Mouse (Mus musculus) hindlimb bud, embryonic 11.5 days (tissue): Measurements from ENCODE around the gene Isg20.
A peak's percentile ranks its signal among the peaks of the same experiment; 100 is the strongest.

ENCODE experiments used
- DNase-seq: peaks from one replicate; pipeline ENCODE4 v3.0.0-alpha.2; 2012; ENCODE audit warnings: low read depth, low spot score; ENCODE audit errors: extremely low spot score

Isg20 gene

DNA sequence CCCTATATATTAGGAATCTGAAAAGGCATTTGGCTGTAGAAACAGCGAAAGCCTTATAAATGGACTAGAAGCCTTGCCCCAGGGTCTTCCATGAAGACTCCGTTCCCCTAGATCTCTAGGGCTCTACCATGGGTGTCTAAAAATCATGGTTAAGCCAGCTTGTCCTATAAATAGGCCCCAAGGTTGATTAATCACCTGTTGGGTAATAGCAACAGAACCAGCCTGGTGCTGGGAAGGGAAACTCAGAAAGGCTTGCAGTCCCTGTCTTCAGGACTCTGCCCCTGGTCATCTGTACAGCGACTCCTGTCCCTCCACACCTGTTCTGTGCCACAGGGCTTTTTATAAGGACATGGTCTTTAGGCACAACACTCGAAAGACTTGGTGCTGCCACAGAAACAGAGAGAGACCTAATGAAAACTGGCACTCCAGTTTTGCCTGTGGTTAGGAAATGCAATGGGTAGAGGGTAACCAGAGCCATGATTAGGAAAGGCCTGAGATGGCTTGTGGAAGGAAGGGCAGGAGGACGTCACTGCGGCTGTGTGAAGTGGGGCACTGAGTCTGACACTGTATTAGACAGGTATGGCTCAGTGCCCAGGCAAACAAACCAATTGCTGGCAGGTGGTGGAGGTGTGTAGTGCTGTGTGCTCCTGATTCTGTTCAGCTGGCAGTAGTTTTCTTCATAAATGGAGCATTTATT, 9.9 kb upstream of the Isg20 start:
- DNase-seq: no peak

- DNase-seq: no peak
These were observed 9.0 kb upstream of the Isg20 start for GRCm38 (mm10) chr7:78904175-78904574.

DNA sequence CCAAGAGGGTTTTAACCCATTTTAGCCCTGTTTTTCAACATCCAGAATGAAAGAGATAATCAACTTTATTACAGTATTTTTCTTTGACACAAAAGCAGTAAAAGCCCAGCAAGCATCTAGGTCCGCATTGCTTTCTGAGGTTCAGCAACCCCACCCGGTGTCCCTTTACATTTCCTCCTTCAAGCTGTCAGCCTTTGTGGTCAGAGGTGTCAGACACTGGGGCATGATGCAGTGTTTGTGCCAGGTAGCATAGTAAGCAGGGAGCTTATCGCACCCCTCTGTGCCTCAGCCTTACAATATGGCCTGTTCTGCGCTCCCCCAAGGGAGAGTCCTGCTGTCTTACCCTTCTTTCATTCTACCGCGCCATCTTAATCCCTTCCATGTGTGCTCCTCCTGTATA, 4.2 kb upstream of the Isg20 start:
- no peak for DNase-seq

DNA sequence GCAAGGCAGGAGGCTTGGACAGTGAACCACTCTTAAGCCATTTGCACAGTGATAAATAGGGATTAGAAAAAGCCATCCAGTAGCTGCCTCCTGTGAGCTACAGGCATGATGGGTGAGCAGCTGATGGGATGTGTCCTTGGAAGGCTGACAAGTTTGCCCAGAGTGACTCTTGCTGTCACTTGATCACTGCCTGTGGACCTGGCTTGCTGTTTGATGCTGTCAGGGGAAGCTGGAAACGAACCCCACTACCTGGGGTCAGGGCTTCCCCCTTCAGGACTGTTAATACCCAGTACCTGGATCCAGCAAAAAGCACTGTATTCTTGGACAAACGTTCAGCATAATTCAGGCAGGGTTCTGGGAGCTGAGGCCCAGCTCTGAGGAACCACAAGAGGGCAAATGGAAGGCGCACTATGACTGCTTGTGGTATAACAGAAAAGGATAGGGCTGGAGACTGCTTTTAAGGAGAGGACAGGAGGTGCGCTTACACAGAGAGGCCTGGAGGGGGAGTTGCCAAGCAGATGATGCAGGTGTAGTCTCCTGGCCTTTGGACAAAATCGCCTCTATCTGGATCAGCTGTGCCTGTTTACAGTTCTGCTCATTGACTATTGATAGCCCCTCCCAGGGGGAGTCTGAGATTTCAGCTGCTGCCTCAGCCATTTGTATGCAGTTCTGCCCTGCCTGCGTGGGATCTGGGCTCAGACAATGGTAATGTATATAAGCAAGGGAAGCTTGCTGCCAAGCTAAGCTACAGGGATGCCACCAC, 2.7 kb upstream of the Isg20 start:
- DNase-seq: no peak

DNA sequence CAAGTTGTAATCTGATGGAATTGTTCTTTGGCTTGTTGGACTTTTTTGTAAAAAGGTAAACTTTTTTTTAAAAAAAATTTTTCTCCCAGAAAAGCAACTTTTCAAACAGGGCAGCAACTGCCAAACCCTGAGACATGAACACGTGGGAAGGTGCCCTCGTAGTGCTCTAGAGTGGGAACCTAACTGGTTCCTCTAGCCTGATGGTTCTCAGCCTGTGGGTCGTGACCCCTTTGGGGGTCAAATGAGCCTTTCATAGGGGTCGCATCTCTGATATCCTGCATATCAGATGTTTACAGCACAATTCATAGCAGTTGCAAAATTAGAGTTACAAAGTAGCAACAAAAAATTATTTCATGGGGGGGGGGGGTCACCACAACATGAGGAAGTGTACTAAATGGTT, 2.0 kb upstream of the Isg20 start:
- no peak for DNase-seq

DNA sequence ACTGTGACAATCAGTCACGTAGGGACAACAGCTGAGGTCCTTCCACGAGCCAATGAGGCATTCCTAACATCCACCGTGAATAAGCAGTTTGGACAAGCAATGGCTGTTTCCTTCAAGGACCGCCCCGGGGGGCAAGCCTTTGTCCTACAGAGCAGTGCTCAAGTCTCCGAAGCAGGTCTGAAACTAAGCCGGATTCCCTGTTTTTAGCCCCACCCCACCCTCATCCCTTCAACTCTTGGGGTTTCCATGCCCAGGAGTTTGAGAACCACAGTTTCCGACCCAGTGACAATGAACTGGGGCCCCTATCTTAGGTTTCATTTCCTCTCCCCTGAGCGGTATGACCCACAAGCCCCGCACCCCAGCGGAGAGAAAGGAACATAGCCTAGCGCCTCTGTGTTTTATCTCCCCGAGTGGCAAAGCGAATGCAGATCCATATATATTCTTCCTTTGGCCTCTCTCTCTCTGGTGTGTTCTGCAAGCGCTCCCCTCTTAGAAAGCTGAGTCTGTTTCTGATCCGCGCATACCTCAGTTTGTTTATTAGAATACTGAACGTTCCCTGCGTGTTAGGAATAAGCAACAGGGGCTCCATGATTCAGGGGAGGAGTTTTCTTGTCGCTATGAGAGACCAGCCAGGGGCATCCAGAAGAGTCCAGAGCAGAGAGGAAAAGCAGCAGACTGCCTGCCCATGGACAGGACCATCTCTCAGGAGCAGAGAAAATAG, 811 bp upstream of the Isg20 start:
- DNase-seq: no peak

- no peak for DNase-seq
These were observed 673 bp downstream of the Isg20 start for GRCm38 (mm10) chr7:78913649-78914544.

- DNase-seq: no peak
These were observed 1.3 kb downstream of the Isg20 start for GRCm38 (mm10) chr7:78914545-78914845.

- DNase-seq: no peak
These were observed 1.8 kb downstream of the Isg20 start for GRCm38 (mm10) chr7:78914896-78915510.

- DNase-seq: no peak
These were observed 5.5 kb downstream of the Isg20 start for GRCm38 (mm10) chr7:78918686-78919085.

DNA sequence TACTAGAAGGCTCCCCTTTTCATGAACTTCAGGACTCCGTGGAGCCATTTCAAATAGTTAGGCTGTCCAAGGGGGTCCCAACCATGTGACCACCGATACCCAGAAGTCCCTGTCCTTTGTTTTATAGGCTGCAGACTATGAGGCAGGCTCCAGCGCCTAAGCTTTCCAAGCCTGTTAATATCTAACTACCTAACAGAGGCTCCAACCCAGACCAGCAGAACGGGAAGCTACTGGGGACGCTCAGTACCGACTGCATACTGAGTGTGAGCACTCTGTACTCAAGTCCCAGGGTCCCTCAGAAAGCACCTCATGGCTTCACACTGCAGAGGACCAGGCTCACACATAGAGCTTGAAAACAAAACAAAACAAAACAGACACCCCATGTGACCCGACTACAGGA, 9.3 kb downstream of the Isg20 start:
- DNase-seq: no peak

DNA sequence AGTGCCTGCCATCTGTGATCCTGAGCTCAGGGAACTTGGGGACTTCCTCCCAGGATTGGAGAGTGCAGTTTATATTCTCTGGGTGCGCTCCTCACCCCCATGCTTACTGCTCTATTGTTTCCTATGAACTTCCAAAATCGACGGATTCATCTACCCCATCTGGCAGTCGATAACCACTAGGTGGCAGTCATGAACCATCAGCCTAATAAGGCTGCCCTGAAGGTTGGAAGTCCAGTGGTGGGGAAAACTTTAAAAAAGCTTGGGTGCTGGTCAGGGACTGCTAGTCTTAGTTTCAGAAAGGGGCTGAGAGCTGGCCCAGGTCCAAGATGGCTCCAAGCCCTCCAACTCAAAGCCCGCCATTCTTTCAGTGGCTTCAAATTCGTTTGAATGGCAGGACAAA, 11.1 kb downstream of the Isg20 start:
- DNase-seq: peak; percentile 81

DNA sequence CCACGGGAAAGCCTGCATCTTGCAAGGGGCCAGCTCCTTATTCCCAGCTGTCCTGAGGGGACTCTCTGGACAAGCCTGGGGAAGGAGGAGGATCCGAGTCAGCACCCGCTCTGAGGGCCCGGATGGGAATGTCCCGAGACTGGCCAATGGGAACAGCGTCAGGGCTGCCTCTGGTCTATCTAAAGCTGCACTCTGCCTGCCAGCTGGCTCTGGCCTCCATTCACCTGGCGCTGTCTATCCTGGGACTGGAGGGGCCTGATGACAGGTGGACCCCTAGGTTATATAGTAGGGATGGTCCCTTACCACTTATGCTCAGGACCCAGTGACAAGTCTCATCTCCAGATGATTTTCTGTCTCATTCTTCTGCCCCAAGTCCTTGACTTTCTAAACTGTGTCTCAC, 11.6 kb downstream of the Isg20 start:
- DNase-seq: no peak

GRCm38 (mm10) chr7:78925680-78926079, 12.5 kb downstream of the Isg20 start:
- DNase-seq: no peak

GRCm38 (mm10) chr7:78926156-78926555, 12.9 kb downstream of the Isg20 start:
- no peak for DNase-seq

DNA sequence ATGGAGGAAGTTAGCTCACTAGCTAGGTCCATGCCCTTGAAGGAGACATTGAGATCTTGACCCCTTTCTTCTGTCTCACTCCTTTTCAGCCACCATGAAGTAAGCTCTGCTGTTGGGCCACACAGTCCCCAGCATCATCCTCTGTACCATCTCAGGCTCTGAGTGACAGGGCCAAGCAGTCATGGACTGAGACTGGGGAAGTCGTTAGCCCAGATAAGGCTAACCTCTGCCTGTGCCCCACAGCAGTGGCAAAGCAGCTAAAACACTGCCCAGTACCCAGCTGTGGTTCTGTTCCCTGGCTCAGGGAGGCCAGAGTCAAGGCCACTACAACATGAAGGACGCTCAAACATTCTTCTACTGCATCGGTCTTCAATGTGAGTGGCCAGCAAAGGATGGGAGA, 14.0 kb downstream of the Isg20 start:
- no peak for DNase-seq

GRCm38 (mm10) chr7:78938957-78939602, 25.9 kb downstream of the Isg20 start:
- no peak for DNase-seq

DNA sequence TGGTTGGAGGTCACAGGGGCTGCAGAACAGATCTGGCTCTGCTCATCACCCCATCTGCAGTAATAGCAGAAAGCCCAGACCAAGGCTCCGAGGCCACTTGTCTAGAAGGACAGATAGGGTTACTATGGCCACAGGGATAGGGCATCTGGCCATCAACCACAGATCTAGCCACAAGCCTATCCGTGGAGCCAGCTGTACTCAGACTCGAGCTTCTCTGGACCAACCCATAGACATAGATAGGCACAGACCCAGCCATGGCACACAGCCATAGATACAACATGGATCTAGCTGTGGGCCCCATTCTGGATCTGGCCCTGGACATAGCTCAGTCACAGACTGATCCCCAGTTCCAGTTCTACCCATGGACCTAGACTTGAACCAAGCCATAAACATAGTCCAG, 27.7 kb downstream of the Isg20 start:
- no peak for DNase-seq

DNA sequence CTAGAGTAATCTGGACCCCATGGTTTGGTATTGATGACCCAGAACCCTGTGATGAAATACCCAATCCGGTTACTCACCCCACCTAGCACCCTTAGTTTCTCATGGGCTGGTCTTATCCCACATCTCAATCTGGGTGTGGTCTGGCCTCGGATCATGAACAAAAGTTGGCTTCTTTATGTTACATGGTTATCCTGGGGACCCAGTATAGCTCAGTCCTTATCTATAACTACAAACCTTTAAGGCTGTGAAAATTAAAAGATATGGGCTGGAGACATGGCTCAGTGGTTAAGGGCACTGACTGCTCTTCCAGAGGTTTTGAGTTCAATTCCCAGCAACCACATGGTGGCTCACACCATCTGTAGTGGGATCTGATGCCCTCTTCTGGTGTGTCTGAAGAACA, 29.3 kb downstream of the Isg20 start:
- DNase-seq: no peak

DNA sequence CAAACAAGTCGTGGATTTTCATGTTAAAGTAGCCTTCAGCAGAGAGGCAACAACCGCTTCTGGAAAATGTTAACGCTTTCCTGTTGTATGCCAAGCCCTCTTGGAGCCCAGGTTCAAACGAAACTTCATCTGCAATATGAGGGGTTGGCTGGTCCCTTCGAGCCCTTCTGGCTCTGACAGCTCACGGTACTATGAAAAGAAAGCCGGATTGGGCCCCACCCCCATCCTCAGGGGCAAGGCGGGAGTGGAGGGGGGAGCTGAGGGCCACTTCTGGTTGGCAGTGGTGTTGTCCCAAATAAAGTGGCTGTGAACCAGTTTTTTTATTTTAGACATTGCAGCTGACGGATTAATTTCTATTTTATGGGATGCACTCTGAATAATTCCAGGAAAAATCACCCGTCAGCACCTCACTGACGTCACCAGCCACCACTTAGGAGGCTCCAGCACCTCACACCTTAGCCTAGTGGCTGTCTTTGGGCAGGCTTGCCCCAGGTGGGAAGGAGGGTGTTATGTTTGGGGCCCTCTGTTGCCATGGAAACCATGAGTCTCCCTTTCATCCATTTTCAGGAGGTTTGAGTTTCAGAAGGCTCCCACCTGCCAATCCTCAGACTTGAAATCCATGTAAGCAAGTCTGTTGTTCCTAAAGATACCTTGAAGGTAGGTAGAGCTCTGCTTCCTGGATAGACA, 40.8 kb downstream of the Isg20 start:
- DNase-seq: no peak
